In genomic region chr15:27724796-27725680, GRCm38 (mm10) we compare ENCODE assay signal across 11 mouse cellular contexts. TPM values are rescaled to one million over a fixed set of nuclear protein-coding genes. Genes with fewer than 3 reads are reported as not detected.
DNase-seq lines count a peak whose midpoint lies in the region; ATAC-seq and TF ChIP-seq lines count a peak whose summit lies in the region.
"Had no signal": no experiment of that assay in that cellular context is flagged by ENCODE, and none has a peak within 500 bp of the region (broad histone marks: within the 10 kb centered on the region; RNA-seq: fewer than 3 reads in every experiment).

No protein-coding gene starts in this region.

- H3K9me3 ChIP-seq in hindbrain, embryonic 10.5 days: 0 out of 2 replicates have a peak, but pooled peaks cover 2% of the 10 kb centered on the region
- H3K9me3 ChIP-seq in hindbrain, embryonic 16.5 days (ENCODE audit: control insufficient read depth, low read length): no peaks in the 10 kb centered on the region
- H3K9me3 ChIP-seq in limb, embryonic 14.5 days (ENCODE audit: control insufficient read depth, low read length): no peaks in the 10 kb centered on the region
- H3K9me3 ChIP-seq: G1E had no signal

- no peak for TF ChIP-seq POLR2A in limb, embryonic 14.5 days (IDR thresholded peaks at IDR 0.05; ENCODE audit: borderline replicate concordance, extremely low read depth, insufficient read depth, insufficient read length)

- no peak overlapping the region for H3K9ac ChIP-seq in hindbrain, embryonic 16.5 days (ENCODE audit: low read depth, low read length)
- no peak overlapping the region for H3K9ac ChIP-seq in limb, embryonic 14.5 days (ENCODE audit: low read depth, low read length, severe bottlenecking)

- 80% methylated on average over 9 of the region's 9 CpGs for WGBS in hindbrain, embryonic 10.5 days
- 87% methylated on average over 9 of the region's 9 CpGs for WGBS in hindbrain, embryonic 16.5 days
- WGBS in limb, embryonic 14.5 days: 58% methylated on average over 9 of the region's 9 CpGs

- no peak overlapping the region for H3K4me3 ChIP-seq in hindbrain, embryonic 10.5 days
- no peak overlapping the region for H3K4me3 ChIP-seq in hindbrain, embryonic 16.5 days (ENCODE audit: low read length)
- H3K4me3 ChIP-seq in brown adipose tissue, adult 24 weeks (ENCODE audit: insufficient read depth, low read depth, low read length): no peak overlapping the region
- H3K4me3 ChIP-seq in limb, embryonic 14.5 days (replicated peaks; ENCODE audit: low read length): no peak overlapping the region

- no peaks in the 10 kb centered on the region for H3K27me3 ChIP-seq in hindbrain, embryonic 10.5 days (ENCODE audit: insufficient read depth, poor library complexity, severe bottlenecking)
- H3K27me3 ChIP-seq in hindbrain, embryonic 16.5 days (replicated peaks; ENCODE audit: control insufficient read depth, insufficient read depth, low read length): no peaks in the 10 kb centered on the region
- no peaks in the 10 kb centered on the region for H3K27me3 ChIP-seq in limb, embryonic 14.5 days (ENCODE audit: control insufficient read depth, insufficient read depth, low read length)

- H3K4me1 ChIP-seq in hindbrain, embryonic 10.5 days (replicated peaks): no peaks in the 10 kb centered on the region
- no peaks in the 10 kb centered on the region for H3K4me1 ChIP-seq in hindbrain, embryonic 16.5 days (ENCODE audit: control insufficient read depth, insufficient read depth, low read depth, low read length)
- H3K4me1 ChIP-seq in brown adipose tissue, adult 24 weeks (ENCODE audit: control insufficient read depth, insufficient read depth, insufficient read length, low read length): no peaks in the 10 kb centered on the region
- H3K4me1 ChIP-seq in limb, embryonic 14.5 days (ENCODE audit: control insufficient read depth, insufficient read depth, low read length): 0 out of 2 replicates have a peak, but pooled peaks cover 5% of the 10 kb centered on the region

- no peak for ATAC-seq in hindbrain, embryonic 16.5 days
- no peak for ATAC-seq in limb, embryonic 14.5 days (ENCODE audit: low FRiP score, low read depth)

- H3K4me2 ChIP-seq in hindbrain, embryonic 16.5 days (ENCODE audit: low read length): no peak overlapping the region
- no peak overlapping the region for H3K4me2 ChIP-seq in limb, embryonic 14.5 days (replicated peaks; ENCODE audit: low read depth, low read length, severe bottlenecking)

- H3K27ac ChIP-seq in hindbrain, embryonic 10.5 days: peak overlapping the region; percentile 9; the same call in 1 of the 2 replicates
- no peak overlapping the region for H3K27ac ChIP-seq in hindbrain, embryonic 16.5 days (ENCODE audit: low read depth, low read length)
- H3K27ac ChIP-seq in brown adipose tissue, adult 24 weeks (replicated peaks; ENCODE audit: low read depth, low read length): peak overlapping the region; percentile 57
- peak overlapping the region; percentile 26; the same call in 1 of the 2 replicates for H3K27ac ChIP-seq in limb, embryonic 14.5 days (replicated peaks; ENCODE audit: low read depth, low read length)

- DNase-seq in hindbrain, embryonic 10.5 days (ENCODE audit: low spot score): no peak
- DNase-seq in 416B (ENCODE audit: low read depth): peak; percentile 35
- DNase-seq in limb, embryonic 14.5 days (ENCODE audit: low spot score): no peak
- DNase-seq in MN1 (ENCODE audit: low spot score): no peak
- no peak for DNase-seq in left cerebral cortex, adult 11 months (ENCODE audit: low spot score)
- no peak for DNase-seq in left cerebral cortex, postnatal 14 days (ENCODE audit: low spot score in 2 of 2)
- DNase-seq: cerebellum, postnatal 14 days; kidney, postnatal 36 days had no signal

- H3K36me3 ChIP-seq in hindbrain, embryonic 10.5 days: peaks cover 4% of the 10 kb centered on the region; the same call in 1 of the 2 replicates
- H3K36me3 ChIP-seq in hindbrain, embryonic 16.5 days (ENCODE audit: control insufficient read depth, insufficient read depth, low read length): no peaks in the 10 kb centered on the region
- H3K36me3 ChIP-seq in limb, embryonic 14.5 days (ENCODE audit: control insufficient read depth, insufficient read depth, low read length): peaks cover 2% of the 10 kb centered on the region; the same call in 1 of the 2 replicates
- H3K36me3 ChIP-seq: G1E had no signal

- intact Hi-C loops in left cerebral cortex, postnatal 14 days (cut with DNase I): no loop called here

RNA-seq across cellular contexts. Expression of gene Otulinl, which starts 43.7 kb away (rescaled TPM):
- polyA plus RNA-seq in hindbrain, embryonic 10.5 days (2016; fragmentation: Nextera tagmentation; extraction: Ambion mirVana): 6.4 and 8.2 TPM in 2 replicates
- polyA plus RNA-seq in hindbrain, embryonic 16.5 days (2015; fragmentation: Nextera tagmentation; extraction: Ambion mirVana): 14.8 and 16.2 TPM in 2 replicates
- polyA plus RNA-seq in brown adipose tissue, adult 24 weeks (2012; ENCODE audit: insufficient read depth, insufficient read length, missing spikeins): 2.7 and 3.8 TPM in 2 replicates
- 9.0 and 9.6 TPM in 2 replicates for polyA plus RNA-seq in limb, embryonic 14.5 days (2012; rRNA removed)
- 20.6 and 24.4 TPM in 2 replicates for polyA plus RNA-seq in limb, embryonic 14.5 days (2014; fragmentation: Nextera tagmentation; extraction: Ambion mirVana)
- total RNA-seq in left cerebral cortex, postnatal 14 days (2021): 10 to 100 TPM; 28.8 to 33.1 TPM
- total RNA-seq: G1E had no signal
- polyA plus RNA-seq: G1E had no signal
